Mouse (Mus musculus) thymus, postnatal 10 days (tissue): ENCODE data around the gene Arhgap32.

ENCODE experiments used
- DNase-seq, 2 experiments: peaks; one replicate each; pipeline ENCODE4 v3.0.0; 2021; ENCODE audit warnings: low spot score in 2 of 2

The Arhgap32 gene

DNA sequence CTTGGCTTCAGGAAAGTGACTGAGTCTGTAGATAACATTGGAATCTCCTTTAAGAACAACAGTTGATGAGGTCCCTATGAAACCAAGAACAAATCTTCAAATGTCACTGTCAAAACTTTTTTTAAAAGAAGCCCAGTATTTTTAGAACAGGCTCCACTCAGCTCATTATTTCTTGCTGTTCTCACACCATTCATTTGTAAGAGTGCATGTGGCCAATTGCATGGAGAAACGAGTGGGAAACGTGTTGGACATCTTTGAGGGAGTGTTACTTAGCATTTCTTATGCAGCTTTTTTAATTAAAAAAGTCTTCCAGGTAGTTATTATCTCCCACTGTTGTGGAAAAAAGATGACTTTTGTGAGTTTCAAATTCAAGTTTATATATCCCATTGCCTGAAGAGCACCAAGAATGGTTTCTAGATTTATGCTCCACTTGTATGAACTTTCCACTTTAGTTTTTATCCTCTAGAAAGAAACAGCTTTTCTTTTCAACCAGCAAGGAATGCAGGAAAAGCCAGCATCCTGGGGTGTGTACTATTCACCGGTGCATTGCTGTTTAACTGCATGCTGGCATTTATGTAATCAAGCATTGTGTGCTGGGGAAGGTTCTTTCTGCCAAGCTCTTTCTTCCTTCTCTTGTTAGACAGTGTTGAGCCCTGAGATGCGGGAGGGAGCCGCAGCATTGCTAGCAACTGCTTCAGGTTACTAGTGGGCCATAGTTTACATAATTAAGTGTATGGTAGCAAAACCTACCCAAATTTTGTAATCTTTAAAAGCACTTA is 76.5 kb downstream of the Arhgap32 start:
- no peak for DNase-seq

- DNase-seq, result no peak
Observed at GRCm38 (mm10) chr9:32204450-32204990, 88.6 kb downstream of the Arhgap32 start.

DNA sequence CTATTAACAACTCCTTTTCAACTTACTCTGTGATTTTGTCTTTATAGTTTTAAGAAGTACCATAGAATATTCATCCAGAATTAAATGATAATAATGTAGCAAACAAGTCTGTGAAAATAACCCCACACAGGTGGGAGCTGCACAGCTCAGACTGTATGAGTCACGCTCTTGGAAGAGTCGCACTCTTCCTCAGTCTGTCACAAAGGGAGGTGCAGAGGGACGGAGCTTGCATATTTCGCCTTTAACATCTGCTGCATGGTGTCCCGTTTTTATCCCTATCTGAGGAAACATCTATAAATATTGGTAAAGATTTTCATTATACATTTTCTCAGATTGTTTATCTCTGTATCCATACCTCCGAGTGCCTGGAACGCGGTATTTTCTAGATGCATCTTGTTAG is 91.2 kb downstream of the Arhgap32 start:
- DNase-seq, result no peak

DNA sequence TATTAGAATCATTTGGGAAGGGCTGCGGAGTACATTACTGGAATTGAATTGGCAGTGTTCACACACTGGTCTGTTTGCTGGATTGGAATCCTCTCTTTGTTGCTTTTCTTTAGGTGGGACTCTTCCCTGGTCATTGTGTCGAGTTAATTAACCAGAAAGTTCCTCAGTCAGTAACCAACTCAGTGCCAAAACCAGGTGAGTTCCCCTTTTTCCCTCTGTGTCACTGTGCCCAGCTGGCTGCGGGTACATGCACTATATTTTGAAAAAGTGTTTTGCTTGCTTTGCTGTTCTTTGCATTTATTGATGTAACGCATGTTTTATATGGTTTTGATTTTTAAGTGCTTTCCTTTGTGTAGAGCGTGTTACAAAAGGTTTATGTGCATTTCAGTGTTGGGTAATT is 92.1 kb downstream of the Arhgap32 start:
- no peak for DNase-seq

DNA sequence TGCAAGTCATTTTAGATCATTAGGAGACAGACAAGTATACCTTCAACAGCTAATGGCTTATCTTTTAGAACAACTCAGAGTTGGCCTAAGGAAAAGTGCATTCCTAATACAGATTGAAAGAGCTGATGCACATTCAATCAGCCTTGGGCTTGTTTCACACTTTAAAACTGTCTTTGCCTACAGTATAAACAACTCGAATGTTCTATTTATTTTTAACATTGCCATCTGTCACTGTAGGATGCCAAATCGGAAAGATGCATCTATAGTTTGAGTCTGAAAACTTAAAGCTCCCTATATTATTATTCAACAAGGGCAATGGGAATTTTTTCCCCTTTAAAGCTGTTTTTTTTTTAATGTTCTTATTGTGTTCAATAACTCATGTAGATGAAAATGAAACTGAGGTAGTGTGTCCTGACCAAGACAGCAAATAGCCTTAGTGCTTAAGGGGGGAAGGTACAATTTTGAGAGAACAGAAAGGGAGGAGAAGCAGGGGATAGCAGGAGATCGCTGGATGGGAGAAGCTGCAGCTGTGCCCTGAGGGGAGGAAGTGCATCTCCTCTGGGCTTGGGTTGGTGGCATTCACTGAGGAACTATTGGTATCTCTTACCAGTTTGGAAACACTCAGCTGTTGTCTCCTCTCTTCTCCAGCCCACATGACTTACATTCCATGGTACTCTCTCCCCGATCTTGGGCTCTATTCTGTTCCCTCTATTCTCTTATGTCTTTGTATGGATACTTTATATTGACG is 101.1 kb downstream of the Arhgap32 start:
- DNase-seq, result no peak

DNA sequence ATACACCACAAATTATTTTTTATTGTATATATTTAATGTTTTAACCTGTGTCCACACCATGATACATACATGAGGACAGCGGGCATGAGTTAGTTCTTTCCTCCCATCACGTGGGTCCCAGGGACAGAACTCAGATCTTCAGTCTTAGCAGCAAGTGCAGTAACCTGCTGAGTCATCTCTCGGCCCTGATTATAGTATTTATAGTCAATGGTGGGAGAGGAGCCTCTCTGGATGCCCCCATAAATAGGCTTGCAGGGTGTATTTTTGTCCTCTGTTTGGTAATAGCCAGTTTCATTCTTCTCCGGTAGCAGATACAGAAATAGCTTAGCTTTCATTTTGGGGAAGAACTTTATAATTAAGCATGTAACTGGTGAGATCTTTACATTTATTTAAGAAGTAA is 103.5 kb downstream of the Arhgap32 start:
- DNase-seq, result no peak

DNA sequence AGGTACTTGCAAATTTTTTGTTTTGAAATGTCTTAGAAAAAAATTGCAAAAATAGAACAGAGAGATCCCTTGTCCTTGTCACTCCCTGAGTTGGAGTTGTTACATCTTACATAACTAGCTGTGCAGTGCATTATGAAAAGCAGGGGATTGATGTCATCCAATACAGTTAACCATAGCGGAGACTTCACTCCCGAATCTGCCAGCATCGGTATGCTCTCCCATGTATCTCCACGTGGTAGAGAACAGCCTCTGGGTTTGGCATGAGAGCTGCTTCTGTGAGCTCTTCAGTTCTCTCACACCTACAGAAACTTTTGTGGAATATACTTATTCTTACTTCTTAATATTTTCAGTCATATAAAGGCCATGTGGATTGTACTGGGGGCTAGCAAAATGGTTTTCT is 106.2 kb downstream of the Arhgap32 start:
- DNase-seq, result no peak

DNA sequence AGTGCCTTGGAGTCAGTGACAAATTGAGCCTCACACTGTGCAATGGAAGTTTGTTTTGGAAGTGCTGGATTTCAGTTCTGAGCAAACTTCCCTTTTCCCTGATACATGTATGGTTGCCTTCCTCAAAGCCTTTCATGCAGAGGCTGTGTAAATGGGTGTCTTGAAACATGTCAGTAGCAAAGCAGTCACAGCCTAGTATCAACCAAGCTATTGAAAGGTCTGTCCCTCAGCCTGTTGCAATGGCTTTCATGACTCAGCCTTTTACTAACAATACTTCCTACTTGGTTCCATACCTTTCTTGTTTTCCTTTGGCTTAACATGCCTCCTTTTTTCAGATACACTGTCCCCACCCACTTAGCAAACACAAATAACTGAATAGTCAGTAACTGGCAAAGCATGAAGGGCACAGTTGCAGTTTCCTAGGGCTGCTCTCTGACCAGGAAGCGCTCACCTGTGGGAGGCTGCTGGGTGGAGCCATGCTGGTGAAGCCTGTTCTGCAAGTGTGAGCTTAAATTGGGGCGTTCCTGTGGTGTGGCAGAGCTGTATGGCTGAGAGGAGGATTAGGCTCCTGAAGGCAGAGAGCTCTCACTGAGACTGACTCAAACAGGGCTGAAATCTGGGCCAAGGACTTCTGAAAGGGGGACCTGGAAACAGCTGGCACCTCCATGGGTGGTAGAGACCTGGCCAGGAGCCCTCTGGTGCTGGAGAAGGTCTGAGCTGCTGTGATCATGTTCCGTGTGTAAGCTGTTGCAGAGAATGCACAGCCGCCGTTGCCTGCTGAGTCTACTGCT is 108.0 kb downstream of the Arhgap32 start:
- no peak for DNase-seq

DNA sequence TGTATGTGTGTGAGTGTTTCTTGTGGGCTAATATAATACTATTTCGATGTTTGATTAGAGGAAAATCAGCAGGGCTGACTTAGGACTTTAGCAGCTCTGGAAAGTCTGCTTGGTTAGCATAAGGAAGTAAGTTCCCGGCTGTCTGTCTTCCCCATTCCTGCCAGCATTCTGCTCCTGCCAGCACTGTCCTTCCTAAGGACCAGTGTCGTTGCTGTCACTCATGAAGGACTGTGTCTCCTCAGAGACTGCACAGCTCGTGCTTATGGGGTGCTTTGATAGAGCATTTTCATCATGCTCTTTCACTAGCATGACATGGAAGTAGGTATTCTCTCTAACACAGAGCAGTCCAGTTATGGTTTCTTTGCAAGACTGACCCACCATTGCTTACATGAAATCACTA is 109.0 kb downstream of the Arhgap32 start:
- DNase-seq, result no peak

DNA sequence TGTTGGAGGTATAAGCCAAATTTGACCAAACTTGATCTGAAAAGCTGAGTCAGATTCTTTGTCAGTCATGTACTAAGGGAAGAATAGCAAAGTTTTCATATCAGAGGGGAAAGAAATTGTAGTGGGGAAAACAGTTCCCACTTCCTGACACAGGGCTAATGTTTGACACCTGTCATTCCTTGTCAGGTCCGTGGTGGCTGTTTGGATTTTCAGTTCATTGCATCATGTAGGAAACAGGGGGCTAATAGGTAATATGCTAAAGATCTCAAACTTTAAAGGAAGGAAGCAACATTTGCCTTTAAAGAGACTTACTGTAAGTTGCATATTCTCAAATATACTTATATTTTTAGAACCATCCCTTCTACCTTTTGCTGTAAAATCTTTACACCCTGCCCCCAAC is 109.6 kb downstream of the Arhgap32 start:
- DNase-seq, result no peak

- DNase-seq, result no peak
Observed at GRCm38 (mm10) chr9:32227034-32227433, 111.1 kb downstream of the Arhgap32 start.

DNA sequence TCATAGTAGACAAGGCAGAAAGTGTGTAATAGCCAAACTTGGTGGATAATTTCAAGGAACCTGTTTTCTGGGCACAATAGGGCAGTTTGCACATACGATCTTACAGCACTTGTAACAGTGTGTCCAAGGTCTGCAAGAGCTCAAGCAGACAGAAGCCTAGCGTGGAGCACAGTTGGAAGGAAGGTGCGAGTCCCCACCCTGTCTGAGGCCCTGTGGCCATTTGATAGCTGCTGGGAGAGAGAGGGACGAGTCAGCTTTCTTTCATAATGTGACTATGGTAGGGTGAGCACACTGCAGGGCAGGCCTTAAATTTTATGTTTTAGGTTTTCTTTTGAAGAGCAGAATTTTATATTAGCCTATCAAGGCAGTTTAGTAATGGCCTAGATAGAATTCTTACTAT is 117.7 kb downstream of the Arhgap32 start:
- DNase-seq, result no peak

DNA sequence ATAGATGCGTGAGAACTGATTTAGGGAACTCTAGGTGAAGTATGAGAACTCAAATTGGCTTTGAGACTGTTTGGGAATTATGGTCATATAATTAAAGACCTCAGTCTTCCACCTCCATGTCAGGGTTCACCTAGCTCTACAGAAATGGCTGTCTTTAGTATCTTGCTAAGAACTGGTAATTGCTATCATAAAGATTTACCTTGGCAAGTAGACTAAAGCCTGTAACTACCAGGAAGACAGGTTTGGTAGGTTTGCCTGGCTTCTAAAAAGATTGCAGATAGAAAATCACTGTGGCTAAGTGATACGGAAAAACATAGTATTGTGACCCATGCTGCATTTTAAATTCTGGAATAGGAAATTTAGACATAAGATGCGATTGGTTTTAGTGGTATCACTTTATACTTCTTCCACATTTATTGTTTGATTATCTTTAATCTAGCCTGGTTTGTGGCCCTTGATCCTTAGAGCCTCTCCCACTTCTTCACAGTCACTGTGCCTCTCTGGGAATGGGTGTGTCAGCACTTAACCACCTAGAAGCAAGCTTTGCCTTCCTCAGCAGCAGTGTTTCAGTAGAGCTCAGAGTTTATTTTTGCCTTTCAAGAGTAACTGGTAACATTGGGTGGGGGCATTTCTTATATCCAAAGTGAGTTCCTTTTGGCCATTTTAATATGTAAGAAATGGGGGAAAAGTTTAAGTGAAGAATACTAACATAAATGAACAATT is 119.0 kb downstream of the Arhgap32 start:
- DNase-seq, result no peak

DNA sequence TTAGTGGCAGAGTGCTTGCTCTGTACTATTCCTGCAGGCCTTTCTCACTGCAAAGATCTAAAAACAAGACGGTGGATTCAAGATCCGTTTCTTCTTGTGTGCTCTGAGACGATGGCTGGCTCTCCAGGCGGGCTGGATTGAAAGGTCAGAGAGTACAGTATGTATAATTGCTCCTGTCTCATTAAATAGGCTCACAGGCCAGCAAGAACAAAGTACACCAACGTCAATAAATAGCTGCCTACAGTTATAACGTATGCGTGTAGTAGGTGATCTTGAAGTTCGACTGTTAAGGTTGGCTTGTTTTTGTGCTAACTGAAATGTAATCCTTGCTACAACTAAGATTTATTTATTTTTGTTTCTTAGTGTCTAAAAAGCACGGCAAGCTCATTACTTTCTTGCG is 123.0 kb downstream of the Arhgap32 start:
- no peak for DNase-seq

DNA sequence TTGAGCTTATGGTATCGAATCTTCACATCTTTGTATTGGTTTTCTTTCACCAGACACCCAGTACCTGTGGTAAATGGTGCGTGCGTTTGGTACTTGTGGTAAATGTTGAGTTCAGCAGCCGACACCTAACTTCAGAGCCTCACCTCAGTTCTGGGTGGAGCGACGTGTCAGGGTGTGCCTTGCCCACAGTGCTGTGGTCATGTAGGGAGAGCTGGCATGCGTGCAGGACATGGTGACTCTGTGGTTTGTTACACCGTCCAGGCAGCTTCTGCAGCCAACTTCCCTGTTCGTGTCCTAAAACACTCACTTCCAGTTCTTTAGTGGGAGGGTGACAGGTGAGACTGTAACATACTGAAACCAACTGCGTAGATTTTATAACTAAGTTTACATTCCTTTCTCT is 123.5 kb downstream of the Arhgap32 start:
- DNase-seq, result no peak

DNA sequence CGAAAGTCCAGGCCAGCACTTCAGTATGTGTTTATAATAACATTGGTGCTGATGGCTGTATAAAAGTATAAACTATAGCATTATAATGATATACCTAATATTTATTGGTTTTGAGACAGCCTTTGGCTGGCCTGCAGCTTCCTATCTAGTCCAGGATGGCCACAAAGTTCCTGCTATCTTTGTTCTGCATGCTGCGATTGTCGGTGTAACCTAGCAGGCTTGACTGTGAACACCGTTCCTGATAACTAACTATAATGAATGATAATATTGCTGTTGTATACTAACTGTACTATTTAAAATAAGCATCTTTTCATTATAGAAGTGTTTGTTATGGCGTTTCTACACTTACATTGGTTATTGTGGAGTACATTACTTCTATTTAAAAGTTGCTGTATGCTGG is 124.5 kb downstream of the Arhgap32 start:
- DNase-seq, result no peak

DNA sequence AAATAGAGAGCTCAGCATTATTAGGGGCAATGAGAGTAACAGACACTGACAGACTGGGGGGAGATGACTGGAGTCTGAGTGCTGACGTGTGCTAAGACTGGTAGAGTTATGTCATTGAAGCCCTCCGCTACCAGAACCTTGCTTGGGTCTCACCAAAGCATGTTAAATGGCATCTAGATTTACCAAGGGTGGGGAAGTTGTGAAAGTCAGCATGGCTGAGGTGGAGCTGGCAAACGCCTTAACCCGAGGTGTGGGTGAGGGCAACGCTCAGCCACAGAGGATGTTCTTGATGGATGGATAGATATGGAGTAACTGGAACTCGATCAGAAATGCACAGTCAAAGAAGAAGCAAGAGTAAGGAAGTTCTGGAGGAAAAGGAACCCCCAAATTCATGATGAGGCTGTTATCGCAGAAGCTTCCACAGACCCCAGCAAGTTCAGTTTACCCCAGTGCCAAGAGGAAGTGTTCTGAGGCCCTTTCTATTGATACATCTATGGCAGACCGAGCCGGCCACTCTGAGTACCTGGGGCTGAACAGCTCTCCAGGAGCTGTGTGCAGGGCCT is 125.8 kb downstream of the Arhgap32 start:
- DNase-seq, result no peak

- no peak for DNase-seq
Observed at GRCm38 (mm10) chr9:32242921-32243617, 127.1 kb downstream of the Arhgap32 start.

- DNase-seq, result no peak
Observed at GRCm38 (mm10) chr9:32245237-32245636, 129.3 kb downstream of the Arhgap32 start.

- no peak for DNase-seq
Observed at GRCm38 (mm10) chr9:32246123-32246716, 130.3 kb downstream of the Arhgap32 start.
